Mouse (Mus musculus) midbrain, embryonic 15.5 days (tissue): ENCODE results near the gene Vtcn1. TPM values are rescaled to one million over a fixed set of nuclear protein-coding genes. Genes with fewer than 3 reads are reported as not detected.
A peak's percentile ranks its signal among the peaks of the same experiment; 100 is the strongest.

Source experiments
- ATAC-seq: fragments of 200-750 bp; cut with Nextera tagmentation; replicated peaks from 2 replicates; pipeline ENCODE4 v1.8.0; 2017; ENCODE audit warnings: moderate TSS enrichment
- H3K27ac ChIP-seq: fragments of 300-500 bp; sonication (generic); 2 replicates; pipeline ENCODE4 v1.5.1; 2015; ENCODE audit warnings: mild to moderate bottlenecking, inconsistent platforms
- H3K27me3 ChIP-seq: fragments of 300-500 bp; sonication (generic); replicated peaks from 2 replicates; pipeline ENCODE4 v1.6.1; 2015; ENCODE audit warnings: inconsistent platforms
- H3K36me3 ChIP-seq: fragments of 300-500 bp; sonication (generic); replicated peaks from 2 replicates; pipeline ENCODE4 v1.6.1; 2015; ENCODE audit warnings: inconsistent platforms
- H3K4me1 ChIP-seq: fragments of 300-500 bp; sonication (generic); 2 replicates; pipeline ENCODE4 v1.6.1; 2015; ENCODE audit warnings: inconsistent platforms
- H3K4me2 ChIP-seq: fragments of 300-500 bp; sonication (generic); 2 replicates; pipeline ENCODE4 v1.6.1; 2015; ENCODE audit warnings: inconsistent platforms, mild to moderate bottlenecking, moderate library complexity
- H3K4me3 ChIP-seq: fragments of 300-500 bp; sonication (generic); 2 replicates; pipeline ENCODE4 v1.5.1; 2015; ENCODE audit warnings: mild to moderate bottlenecking, inconsistent platforms
- H3K9ac ChIP-seq: fragments of 300-500 bp; sonication (generic); 2 replicates; pipeline ENCODE4 v1.6.1; 2015; ENCODE audit warnings: mild to moderate bottlenecking, inconsistent platforms
- H3K9me3 ChIP-seq: fragments of 300-500 bp; sonication (generic); 2 replicates; pipeline ENCODE4 v1.6.1; 2016; ENCODE audit warnings: inconsistent platforms
- WGBS: fragments of 180-500 bp; shearing (Covaris S2); methylation state at CpG from one replicate; pipeline ENCODE4 v1.1.7; 2015; ENCODE audit warnings: mixed read lengths; 5-methylcytosine and 5-hydroxymethylcytosine counted together
- polyA plus RNA-seq: library from polyadenylated mRNA; unstranded; fragments of >200 nt; fragmentation: Nextera tagmentation; extraction: Ambion mirVana; gene quantifications from 2 replicates; pipeline ENCODE4 v1.2.1, GENCODE M21; 2015

The Vtcn1 gene
- polyA plus RNA-seq, 1 experiment from 2014 or later, result not detected

- Histone ChIP-seq H3K9me3 (no peaks in the 10 kb centered on the region), H3K4me1 (no peaks in the 10 kb centered on the region), H3K27me3 (no peaks in the 10 kb centered on the region), H3K4me3 (no peak overlapping the region), H3K27ac (no peak overlapping the region), H3K36me3 (no peaks in the 10 kb centered on the region), H3K4me2 (no peak overlapping the region), H3K9ac (no peak overlapping the region)
- WGBS, result 70% methylated on average over 6 of the region's 6 CpGs
- no peak for ATAC-seq
These were observed 83.3 kb downstream of the Vtcn1 start for GRCm38 (mm10) chr3:100908594-100908993.

GRCm38 (mm10) chr3:100910621-100911020 is 85.4 kb downstream of the Vtcn1 start:
- Histone ChIP-seq H3K27ac (no peak overlapping the region), H3K4me3 (no peak overlapping the region), H3K9ac (no peak overlapping the region), H3K9me3 (no peaks in the 10 kb centered on the region), H3K4me2 (no peak overlapping the region), H3K36me3 (no peaks in the 10 kb centered on the region), H3K4me1 (no peaks in the 10 kb centered on the region), H3K27me3 (no peaks in the 10 kb centered on the region)
- 67% methylated on average over 5 of the region's 5 CpGs for WGBS
- ATAC-seq, result no peak

DNA sequence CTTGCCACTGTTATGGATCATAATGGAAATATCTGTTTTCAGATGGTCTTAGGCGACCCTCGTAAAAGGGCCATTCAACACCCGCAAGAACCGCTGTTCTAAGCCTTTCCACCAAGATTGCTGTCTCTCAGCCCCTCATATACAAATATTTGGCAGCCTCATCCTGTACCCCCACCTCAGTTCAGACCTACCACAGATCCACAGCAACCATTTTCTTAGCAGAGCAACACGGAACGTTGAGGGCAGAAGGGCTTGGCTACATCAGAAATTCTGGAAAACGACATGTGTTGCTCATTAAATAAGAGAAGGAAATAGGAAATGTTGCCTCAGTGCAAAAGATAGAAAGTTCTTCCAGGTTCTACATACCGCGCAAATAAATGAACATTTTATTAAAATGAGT is 85.8 kb downstream of the Vtcn1 start:
- Histone ChIP-seq H3K27ac (no peak overlapping the region), H3K9me3 (no peaks in the 10 kb centered on the region), H3K4me2 (no peak overlapping the region), H3K4me1 (no peaks in the 10 kb centered on the region), H3K27me3 (no peaks in the 10 kb centered on the region), H3K9ac (no peak overlapping the region), H3K36me3 (no peaks in the 10 kb centered on the region), H3K4me3 (no peak overlapping the region)
- WGBS, result 87% methylated on average over 9 of the region's 9 CpGs
- ATAC-seq, result no peak

DNA sequence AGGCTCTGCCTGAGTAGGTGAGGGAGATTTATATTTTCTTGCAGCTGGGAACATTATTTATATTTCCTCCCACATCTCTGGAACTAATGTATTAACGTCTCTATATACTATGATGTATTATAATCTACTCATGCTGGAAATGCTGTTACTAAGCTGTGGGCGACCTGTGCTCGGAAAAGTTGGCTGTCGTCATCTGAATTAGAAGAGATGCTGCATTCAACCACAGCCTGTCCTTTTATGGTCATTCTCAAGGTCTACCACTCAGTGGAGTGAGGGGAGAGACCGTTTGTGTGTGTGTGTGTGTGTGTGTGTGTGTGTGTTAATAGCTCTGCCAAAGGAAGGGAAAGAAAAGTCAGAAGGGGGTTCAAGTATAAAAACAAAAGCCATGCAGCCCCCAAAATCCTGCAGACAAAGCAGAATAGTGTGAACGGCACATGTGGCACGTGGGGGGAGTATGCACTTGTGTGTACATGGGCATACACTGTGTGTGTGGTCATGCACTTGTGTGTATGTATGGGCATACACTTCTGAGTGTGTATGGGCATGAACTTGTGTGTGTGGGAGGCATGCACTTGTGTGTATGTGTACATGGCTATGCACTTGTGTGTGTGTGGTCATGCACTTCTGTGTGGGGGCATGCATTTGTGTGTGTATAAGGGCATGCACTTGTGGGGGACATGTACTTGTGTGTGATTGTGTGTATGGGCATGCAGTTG is 86.4 kb downstream of the Vtcn1 start:
- Histone ChIP-seq H3K4me3 (no peak overlapping the region), H3K4me2 (no peak overlapping the region), H3K9me3 (no peaks in the 10 kb centered on the region), H3K27me3 (no peaks in the 10 kb centered on the region), H3K9ac (no peak overlapping the region), H3K36me3 (no peaks in the 10 kb centered on the region), H3K27ac (no peak overlapping the region), H3K4me1 (no peaks in the 10 kb centered on the region)
- 75% methylated on average over 7 of the region's 7 CpGs for WGBS
- 0 out of 2 replicates have a peak, but pooled peaks have one; percentile 58 for ATAC-seq

DNA sequence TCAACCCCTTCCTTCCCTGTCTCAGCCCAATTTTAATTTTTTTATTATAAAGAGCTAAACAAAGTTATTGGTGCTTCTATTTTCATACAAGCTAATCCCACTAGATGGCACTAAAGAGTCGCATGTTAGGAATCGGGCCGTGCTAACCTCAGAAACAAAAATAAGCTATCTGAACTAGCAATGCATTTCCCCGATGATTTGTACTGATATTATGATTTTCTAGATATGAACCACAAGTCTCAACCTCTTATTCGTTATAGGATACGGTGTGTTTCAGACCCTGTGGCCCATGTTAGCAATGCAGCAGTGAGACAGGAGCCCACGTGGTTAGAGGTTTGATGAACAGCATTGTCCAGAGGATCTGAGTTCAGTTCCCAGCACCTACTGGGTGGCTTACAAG is 91.6 kb downstream of the Vtcn1 start:
- no peak for ATAC-seq
- H3K9ac ChIP-seq, result no peak overlapping the region
- no peak overlapping the region for H3K4me3 ChIP-seq
- H3K9me3 ChIP-seq, result no peaks in the 10 kb centered on the region
- H3K4me1 ChIP-seq, result peaks cover 6% of the 10 kb centered on the region; the same call in 1 of the 2 replicates
- H3K36me3 ChIP-seq, result no peaks in the 10 kb centered on the region
- no peaks in the 10 kb centered on the region for H3K27me3 ChIP-seq
- no peak overlapping the region for H3K4me2 ChIP-seq
- WGBS, result 19% methylated on average over 7 of the region's 7 CpGs
- no peak overlapping the region for H3K27ac ChIP-seq

DNA sequence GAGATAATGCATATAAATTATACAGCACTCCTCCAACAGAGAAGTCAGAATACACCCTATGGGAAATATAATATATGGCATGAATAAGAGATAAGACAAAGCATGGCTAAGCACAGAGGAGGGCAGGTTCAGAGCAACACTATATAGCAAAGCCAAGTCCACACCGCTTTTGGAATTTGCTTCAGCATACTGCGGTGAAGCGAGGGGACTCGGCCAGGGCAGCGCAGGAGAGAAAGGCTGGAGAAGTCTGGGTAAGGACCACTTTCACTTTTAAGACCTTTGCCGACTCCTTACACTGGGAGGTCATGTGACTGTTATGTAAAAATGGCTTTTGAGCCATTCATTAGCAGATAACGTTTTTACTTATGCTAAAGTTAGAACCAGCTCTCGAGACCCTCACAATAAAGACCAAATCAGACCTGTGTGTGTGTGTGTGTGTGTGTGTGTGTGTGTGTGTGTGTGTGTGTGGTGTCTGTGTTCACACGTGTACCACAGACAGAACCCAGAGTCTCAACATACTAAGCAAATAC is 95.4 kb downstream of the Vtcn1 start:
- no peak for ATAC-seq
- no peak overlapping the region for H3K4me2 ChIP-seq
- no peaks in the 10 kb centered on the region for H3K27me3 ChIP-seq
- whole genome bisulfite sequencing, result 87% methylated on average over 9 of the region's 9 CpGs
- H3K36me3 ChIP-seq, result no peaks in the 10 kb centered on the region
- H3K4me1 ChIP-seq, result peaks cover 29% of the 10 kb centered on the region
- H3K9ac ChIP-seq, result no peak overlapping the region
- no peaks in the 10 kb centered on the region for H3K9me3 ChIP-seq
- no peak overlapping the region for H3K27ac ChIP-seq
- no peak overlapping the region for H3K4me3 ChIP-seq

GRCm38 (mm10) chr3:100921825-100922505 is 96.7 kb downstream of the Vtcn1 start, which contains the start of gene Trim45:
Gene Trim45, plus strand, starts transcription at chr3:100922202.
- no peaks in the 10 kb centered on the region for H3K9me3 ChIP-seq
- H3K9ac ChIP-seq, result peak within 1 kb of the TSS; percentile 73
- peak within 1 kb of the TSS; percentile 74 for H3K4me2 ChIP-seq
- peaks cover 41% of the 10 kb centered on the region for H3K4me1 ChIP-seq
- peak within 1 kb of the TSS; percentile 64 for H3K4me3 ChIP-seq
- H3K27me3 ChIP-seq, result no peaks in the 10 kb centered on the region
- H3K36me3 ChIP-seq, result no peaks in the 10 kb centered on the region
- H3K27ac ChIP-seq, result peak within 1 kb of the TSS; percentile 87
- peak; percentile 99 for ATAC-seq
- WGBS, result under 1% methylated on average over 39 of the region's 39 CpGs

GRCm38 (mm10) chr3:100922506-100923375 is 97.5 kb downstream of the Vtcn1 start:
- Histone ChIP-seq H3K4me2 (peak overlapping the region; percentile 74), H3K4me1 (peaks cover 43% of the 10 kb centered on the region), H3K27me3 (no peaks in the 10 kb centered on the region), H3K27ac (peak overlapping the region; percentile 87), H3K9ac (peak overlapping the region; percentile 73), H3K9me3 (no peaks in the 10 kb centered on the region), H3K4me3 (peak overlapping the region; percentile 64), H3K36me3 (no peaks in the 10 kb centered on the region)
- WGBS, result 38% methylated on average over 26 of the region's 28 CpGs
- peak; percentile 71 for ATAC-seq

DNA sequence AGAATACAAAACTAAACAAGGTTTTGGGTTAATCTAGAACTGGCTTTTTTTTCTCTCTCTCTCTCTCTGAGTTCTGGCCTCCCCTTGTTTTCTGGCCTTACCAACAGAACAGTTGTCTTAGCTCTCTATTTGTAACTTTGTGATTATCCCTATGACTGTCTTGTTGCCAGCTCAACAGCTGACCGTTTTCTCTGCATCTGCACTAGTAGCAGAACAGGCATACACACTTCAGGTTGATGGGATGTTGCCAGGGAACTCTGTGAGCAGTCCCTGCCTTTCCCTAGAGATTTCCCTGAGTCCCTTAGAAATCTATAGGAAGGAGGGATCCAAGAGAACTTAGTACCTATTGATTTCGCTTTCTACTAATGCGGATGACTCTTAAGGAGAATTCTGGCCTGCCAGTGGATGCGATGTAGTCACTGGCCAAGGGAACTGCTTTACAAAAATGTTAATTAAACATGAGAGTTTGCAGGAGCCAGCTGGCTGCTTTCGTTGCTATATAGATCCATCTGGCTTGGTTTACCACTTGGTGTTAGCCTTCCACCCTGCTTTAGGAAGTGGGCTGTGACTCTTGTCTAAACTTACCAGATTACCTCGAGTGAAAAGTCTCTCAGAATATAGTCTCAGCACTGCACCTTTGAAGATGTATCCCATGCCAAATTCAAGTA is 98.9 kb downstream of the Vtcn1 start:
- Histone ChIP-seq H3K27ac (no peak overlapping the region), H3K36me3 (0 out of 2 replicates have a peak, but pooled peaks cover 2% of the 10 kb centered on the region), H3K4me3 (no peak overlapping the region), H3K9me3 (no peaks in the 10 kb centered on the region), H3K9ac (no peak overlapping the region), H3K27me3 (no peaks in the 10 kb centered on the region), H3K4me2 (peak overlapping the region; percentile 74; the same call in 1 of the 2 replicates), H3K4me1 (peaks cover 43% of the 10 kb centered on the region)
- ATAC-seq, result no peak
- WGBS, result 70% methylated on average over 6 of the region's 6 CpGs

DNA sequence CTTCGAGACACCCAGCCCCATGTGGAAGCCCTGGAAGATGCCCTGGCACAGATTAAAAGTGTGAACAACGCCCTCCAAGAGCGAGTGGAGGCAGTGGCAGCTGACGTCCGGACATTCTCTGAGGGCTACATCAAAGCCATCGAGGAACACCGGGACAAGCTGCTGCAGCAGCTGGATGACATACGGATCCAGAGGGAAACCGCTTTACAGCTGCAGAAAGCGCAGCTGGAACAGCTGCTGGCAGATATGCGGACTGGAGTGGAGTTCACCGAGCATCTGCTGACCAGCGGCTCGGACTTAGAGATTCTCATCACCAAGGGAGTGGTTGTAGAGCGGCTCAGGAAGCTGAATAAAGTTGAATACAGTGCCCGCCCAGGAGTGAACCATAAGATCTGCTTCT is 99.9 kb downstream of the Vtcn1 start:
- no peaks in the 10 kb centered on the region for H3K27me3 ChIP-seq
- no peak for ATAC-seq
- H3K27ac ChIP-seq, result no peak overlapping the region
- peaks cover 43% of the 10 kb centered on the region for H3K4me1 ChIP-seq
- H3K4me3 ChIP-seq, result no peak overlapping the region
- H3K4me2 ChIP-seq, result no peak overlapping the region
- H3K36me3 ChIP-seq, result 0 out of 2 replicates have a peak, but pooled peaks cover 2% of the 10 kb centered on the region
- no peaks in the 10 kb centered on the region for H3K9me3 ChIP-seq
- 84% methylated on average over 16 of the region's 16 CpGs for WGBS
- H3K9ac ChIP-seq, result no peak overlapping the region

GRCm38 (mm10) chr3:100931332-100932076 is 106.2 kb downstream of the Vtcn1 start:
- ATAC-seq, result no peak
- H3K9ac ChIP-seq, result no peak overlapping the region
- 0 out of 2 replicates have a peak, but pooled peaks cover 13% of the 10 kb centered on the region for H3K36me3 ChIP-seq

More at GRCm38 (mm10) chr3:100931332-100932076, 106.2 kb downstream of the Vtcn1 start:
- no peaks in the 10 kb centered on the region for H3K27me3 ChIP-seq
- 93% methylated on average over 23 of the region's 23 CpGs for WGBS
- no peaks in the 10 kb centered on the region for H3K9me3 ChIP-seq
- no peak overlapping the region for H3K4me2 ChIP-seq
- H3K27ac ChIP-seq, result no peak overlapping the region
- no peak overlapping the region for H3K4me3 ChIP-seq
- peaks cover 7% of the 10 kb centered on the region for H3K4me1 ChIP-seq
